Mouse (Mus musculus) thymus, postnatal 25 days (tissue): ENCODE measurements at regions not wholly inside any gene's neighbourhood (a gene's known extent, or its start where the extent isn't known, plus 50 kb on each side); places are given as distances from the start of the nearest gene placed in this dataset.

Source experiments
- DNase-seq: peaks from one replicate; pipeline ENCODE4 v3.0.0; 2022

DNA sequence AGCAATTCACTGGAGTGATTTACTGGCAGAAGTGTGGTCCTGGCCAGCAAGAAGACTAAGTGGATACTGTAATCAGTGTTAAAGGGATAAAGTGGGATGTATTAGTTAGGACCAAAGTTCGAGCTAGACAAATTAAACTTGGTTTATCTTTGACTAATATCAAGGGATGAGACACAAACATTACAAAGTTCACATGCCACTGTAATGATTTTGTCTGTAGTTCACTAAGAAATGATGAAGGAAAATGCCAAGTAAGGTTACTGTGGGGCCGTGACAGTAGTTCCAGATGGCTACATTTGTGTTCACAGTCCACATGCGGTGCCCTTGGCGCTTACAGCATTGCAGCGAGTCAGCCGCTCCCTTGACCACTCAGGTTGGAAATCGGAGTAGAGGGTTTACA lies 458.2 kb upstream of the Pkn2 start:
- DNase-seq, result no peak

DNA sequence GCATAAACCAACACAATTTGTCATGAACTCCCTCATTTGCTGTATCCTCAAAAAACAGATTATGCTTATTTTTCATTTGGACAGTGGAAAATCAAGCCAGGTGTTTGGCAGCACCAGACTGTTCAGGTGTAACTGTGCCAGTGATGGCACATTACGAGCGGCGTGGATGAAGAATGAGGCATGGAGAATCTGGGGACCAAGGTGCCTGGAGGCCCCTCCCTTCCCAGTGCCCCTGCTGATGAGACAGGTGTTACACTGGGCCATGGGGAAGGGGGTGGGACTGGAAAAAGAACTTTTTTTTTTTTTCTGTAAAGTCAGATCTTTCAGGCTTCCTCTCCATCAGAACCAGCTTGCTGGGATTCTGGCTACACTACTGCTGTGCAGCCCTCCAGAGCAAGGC lies 451.5 kb upstream of the Pkn2 start:
- DNase-seq, result no peak

DNA sequence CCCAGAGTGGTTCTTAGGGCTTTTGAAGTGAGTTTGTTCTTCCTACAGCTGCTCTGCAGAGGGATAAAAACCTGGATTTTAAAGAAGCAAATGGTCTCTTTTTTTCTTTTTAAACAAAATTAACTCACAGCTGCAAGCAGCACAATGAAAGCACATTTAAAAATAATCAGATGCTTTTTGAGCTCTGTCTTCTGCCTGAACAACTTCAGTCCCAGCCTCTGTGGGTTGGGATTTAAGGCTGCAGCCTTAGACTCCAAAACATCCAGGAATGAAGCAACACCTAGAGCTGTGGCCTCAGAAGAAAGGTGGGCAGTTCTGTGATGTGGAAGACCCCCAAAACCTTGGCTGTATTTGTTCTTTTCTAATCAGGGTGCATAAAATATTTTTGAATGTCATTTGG lies 446.7 kb upstream of the Pkn2 start:
- no peak for DNase-seq

DNA sequence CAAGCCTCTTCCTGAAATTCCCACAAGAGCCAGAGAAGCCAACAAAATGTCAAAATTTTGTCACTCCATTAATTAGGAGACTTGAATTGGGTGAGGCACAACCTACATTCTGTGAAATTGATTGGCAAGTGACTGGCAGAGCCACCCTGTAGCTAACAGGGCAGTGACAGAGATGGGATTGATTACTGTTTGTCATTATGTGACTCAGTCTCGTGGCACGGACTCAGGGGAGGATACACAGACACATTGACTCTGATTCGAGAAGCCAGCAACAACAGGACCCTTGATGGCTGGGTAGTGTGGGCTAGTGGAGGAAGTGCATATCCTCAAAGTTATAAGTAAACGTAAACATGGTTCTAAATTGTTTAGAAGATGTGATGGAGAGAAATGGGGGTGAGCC lies 445.8 kb upstream of the Pkn2 start:
- DNase-seq, result no peak

DNA sequence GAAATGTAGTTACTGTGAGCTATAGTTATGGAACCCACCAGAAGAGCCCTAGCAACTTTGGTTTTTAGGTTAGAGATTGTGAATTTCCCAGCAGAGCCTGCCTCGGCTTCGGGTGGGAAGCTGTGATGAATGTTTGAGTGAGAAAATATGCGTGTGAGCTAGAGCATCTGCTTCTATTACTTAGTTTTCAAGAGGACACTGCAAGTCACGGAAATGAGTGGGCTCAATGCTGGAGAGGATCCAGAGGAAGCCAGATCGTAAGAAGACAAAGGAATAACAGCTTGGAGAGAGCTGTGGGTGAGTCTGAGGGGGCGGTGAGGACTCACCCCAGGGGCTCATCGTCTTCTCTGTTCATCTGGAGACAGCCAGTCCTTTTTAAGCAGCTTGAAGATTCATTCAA lies 434.7 kb upstream of the Pkn2 start:
- DNase-seq, result no peak

DNA sequence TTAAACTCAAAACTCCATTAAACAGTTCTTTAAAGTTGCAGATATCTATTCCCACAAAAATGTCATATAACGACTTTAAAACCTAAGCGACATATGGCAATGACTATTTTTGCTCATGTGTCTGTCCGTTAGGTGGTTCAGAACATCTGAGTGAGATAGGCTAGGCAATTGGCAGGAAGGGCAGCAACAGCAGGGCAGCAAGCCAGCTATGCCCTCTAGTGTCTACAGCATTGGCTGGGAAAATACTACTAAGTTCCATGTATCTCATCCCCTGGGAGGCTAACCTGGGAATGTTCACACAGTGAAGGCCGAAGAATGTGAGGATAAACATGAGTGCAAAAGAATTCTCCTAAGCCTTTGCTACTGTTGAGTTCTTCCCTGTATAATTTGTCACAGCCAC lies 410.0 kb upstream of the Pkn2 start:
- DNase-seq, result no peak

DNA sequence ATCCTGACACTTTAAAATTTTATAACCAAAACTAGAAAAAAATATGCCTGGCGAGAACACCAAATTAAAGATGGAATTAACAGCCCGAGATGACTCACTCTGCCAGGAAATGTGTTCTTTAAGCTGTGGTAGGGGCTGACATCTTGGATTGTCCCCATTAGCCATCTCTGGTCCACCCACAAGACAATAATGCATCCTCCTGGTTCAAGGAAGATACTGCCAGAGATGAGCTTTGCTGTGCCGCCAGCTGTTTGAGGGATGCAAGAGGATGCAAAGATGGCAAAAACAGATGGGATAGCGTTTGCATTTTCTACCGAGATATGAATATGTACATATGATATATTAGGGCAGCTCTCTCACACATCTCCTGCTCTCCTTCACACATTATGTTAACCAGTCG lies 382.3 kb upstream of the Pkn2 start:
- no peak for DNase-seq

DNA sequence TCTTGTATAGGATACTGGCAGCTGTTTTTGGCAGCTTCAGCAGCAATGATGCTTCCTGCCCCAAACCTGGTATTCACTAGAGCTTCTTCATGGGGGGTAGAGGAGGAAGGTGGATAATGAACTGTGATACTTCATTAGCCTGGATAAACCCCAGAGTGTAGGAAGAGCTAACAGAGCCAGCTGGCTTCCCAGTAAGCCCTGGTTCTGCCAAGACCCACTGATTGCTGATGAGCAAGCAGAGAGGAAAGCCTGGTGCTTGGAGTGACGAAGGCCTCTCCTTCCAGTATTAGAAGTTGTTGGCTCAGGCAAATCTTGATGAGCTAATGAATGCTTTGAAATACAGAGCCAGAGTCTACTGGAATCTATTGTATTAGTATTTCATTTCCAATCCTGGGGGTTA lies 370.8 kb upstream of the Pkn2 start:
- DNase-seq, result no peak

DNA sequence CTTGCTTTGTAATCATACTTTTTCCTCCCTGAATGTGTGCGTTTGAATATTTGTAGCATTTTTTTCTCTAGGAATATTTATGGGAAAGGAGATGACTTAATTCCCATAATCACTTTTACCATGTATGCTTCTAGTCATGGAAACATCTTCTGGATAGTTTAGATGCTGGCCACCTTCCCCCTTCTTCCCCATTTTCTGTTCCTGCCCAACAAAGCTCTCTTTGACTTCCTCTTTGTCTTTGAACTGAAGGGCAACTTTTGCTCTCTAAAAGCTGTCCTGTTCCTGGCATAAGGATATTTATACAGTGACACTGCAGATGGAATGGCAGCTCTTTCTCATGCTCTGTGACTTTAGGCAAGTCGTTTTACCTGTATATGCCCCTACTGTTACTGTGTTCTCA lies 370.2 kb upstream of the Pkn2 start:
- no peak for DNase-seq

DNA sequence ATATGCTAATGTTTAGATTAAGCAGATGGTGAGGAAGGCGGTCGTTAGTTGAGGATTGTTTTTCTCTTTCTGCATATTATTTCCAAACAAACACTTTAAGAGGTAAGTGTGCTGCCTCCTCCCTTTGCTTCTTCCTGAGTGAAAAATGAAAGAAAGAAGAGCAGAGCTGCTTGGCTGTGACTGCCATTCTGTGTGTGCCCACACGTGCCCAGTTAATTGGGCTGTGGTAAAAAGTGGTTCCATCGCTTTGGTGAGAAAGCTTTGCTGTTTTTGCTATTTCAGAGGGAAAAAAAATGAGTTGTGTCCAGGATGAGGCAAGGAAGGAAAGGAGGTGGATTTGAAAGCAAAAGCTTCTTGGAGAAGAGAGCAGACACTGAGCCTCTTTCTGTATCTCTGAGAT lies 360.9 kb upstream of the Pkn2 start:
- DNase-seq, result no peak

DNA sequence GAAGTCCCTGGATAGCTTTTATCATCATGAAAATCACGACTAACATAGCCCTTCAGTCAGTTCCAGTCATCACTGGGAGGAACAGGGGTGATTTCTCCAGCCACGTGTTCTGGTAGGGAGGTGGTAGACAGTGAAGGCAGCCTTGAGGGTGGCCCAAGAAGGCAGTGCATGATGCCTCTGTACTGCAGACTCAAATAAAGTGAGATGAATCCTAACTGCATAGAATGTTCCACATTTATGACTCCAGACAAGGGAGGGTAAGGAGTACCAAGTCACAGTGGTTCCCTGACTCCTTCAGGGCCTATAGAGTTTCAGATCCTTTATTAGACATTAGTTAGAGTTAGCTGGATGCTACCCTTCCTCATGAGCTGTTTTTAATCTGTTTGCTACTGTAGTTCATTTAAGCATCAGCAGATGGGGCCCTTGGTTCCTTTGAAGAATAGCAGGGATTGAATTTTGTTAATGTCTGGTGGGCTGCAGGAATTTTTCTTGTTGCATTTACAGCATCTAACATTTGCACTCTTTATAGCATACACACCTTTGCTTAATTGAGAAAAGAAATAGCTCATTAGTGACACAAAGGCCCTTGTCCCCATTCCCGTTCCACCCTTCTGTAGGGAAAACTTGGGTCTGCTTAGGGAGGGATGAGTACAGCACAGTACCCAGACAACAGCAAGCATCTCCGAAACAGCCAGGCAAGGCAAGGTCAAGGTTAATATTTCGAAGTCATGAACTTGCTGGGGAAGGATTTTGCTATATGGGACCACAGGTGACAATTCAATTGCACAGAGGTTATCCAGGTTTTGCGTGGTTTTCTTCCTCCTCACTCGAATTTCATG lies 359.0 kb upstream of the Pkn2 start:
- DNase-seq, result no peak

DNA sequence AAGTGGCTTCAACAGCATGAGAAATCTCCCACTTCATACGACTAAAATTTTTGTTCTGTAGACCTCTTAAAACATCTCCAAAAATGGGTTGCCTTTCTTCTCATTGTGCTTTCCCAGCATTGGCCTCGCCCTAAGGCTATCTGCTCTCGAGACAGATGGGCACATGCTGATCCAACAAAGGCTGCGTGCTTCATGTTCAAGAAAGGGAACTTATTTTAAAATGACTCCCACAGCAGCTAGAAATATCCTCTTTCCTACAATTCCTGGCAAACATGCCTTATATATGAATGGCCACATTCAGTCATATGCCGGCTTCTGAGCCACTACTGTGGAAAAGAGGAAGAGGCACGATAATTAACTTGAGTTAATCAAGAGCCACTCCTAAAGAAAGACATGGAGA lies 356.7 kb upstream of the Pkn2 start:
- no peak for DNase-seq

DNA sequence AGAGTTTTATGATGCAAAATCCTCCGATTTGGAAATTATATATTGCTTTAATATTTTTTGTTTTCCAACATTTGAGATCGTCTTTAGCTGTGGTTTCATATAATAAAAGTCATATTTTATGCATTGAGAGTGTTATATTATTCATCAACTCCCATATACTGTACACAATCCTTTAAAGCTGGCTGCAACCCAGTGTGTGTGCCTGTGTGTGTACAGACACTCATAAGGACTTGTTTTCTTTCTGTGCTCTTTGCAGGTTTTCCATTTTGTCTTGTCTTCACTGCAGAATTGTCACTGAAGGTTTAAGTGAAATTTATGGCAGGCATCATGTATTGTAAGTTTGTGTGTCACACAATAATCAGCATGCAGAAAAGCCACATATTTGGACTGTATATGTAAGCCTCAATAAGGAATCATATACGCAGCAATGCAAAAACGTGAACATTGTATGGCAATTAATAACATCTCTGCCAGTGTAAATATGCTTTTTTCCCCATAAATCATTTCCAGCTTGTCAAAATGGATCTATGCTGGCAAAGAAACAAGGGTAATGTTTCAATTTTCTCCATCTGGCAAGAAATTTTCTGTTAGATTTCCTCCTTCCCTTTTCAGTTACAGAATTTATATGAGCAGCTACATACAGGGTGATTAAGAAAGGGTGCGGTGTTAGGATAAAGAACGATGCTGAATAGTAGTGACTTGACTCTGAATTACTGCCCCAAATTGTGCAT lies 342.4 kb upstream of the Pkn2 start:
- DNase-seq, result no peak

DNA sequence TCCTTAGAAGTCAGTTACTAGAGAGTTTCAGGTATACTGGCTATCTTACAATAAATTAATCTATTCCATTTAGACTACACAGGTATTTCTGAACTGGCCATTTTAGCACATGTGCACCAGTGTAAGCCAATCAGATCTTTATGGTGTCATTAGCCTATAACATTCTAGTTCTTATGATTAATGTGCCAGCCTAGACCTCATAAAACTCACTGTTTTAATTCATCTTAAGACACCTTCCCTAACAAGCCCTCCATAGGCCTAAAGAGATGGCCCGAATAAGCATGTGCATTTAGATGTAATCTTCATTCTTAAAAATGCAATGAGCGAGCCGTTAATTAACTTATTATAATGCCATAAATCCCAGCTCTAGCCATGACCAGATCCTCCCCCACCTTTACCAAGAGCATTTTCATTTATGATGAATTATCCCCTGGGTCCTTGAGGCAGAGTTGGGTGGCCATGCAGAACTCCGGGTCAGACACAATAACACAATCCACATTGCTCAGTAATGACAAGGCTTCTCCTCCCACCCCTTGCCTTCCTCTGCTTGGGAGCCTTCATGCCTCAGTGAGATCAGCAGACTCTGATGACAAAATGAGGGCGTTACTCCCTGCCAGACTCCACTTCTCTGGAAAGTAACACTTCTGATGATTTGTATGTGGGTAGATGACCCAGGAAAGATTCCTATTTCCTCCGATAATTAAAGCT lies 311.6 kb upstream of the Pkn2 start:
- DNase-seq, result no peak

DNA sequence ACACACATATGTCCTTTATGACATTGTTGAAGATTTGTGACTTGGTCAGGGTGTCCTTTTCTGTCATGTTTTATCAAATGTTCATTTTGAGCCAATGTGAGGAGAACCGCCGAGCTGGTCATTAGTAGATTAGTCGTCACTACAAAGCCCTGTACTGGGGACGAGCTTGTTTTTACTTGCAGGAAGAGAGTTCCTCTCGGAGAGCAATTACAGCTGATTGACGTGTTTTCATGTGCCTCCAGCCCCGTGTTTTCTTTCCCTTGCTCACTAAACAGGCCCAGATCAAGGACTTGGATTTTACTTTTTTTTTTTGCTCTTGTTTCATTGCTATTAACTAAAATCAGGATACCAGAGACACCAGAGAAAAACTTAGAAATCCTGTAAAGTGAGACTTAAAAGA lies 307.1 kb upstream of the Pkn2 start:
- no peak for DNase-seq

DNA sequence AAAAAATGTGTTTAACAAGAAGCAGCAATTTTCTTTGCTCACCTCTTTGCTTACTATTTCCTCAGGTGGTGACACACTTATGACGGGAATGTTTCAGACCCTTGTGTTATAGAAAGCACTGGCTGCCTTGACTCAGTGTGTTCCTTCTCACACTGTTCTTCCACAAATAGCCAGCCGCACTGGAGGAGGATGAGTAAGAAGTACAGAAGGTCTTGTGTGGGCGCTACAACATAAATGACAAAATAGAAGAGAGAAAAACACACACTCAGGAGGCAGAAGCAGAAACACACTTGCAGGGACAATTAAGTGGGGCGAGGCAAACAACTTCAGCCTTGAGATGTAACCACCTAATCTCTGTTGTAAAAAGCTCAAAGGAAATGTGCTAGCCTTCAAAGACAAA lies 292.2 kb upstream of the Pkn2 start:
- DNase-seq, result no peak

DNA sequence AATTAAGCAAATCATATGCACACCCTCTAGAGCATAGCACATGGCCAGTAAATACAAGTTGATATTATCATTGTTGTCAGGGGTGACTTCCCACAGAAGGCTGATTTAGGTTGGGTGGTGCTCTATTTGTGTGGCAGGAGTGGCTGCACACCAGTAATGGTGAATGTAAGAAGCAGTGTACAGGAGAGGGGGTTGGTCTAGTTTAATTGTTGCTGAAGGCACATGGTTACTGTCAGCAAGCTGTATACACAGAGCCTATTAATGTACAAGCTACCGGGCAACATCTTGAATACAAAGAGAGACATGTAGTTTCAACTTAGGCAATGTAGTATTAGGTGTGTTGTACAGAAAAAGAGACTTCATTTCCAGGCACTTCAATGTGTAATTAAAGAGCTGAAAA lies 280.6 kb upstream of the Pkn2 start:
- DNase-seq, result no peak

DNA sequence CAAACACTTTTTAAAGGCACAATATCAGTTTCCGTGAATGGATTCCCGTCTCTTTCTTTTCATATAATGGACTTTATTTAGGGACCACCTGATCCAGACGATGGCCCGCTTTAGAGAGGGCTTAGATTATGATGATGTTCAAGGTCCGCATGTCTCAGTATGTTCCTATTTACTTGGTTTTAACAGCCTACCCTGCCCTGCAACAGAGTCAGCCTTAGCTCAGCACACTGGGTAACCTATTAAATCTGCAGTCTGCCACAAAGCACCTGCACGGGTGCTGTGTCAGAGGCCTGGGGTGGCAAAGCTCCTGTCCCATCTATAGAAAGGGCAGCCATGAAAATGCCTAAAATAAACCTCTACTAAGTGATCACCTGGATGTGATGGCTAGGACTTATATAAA lies 280.2 kb upstream of the Pkn2 start:
- no peak for DNase-seq

DNA sequence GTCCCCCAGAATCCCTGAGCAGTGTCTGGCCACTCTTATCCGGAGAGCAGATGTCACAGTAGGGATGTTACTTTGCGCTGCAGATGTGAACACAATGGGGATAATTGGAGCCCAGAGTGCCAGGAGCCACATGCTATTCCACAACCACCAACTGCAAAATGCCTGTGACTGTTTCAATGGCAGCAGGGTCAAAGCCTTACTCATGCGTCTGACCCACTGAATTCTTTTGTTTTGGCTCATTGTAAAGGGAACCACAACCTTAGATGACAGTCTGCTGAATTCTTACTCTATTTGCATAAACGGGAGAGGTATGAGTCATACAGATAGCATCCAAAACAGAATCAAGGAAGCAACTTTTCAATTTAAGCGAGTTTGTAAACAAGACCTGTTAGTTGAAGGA lies 276.8 kb upstream of the Pkn2 start:
- DNase-seq, result no peak

DNA sequence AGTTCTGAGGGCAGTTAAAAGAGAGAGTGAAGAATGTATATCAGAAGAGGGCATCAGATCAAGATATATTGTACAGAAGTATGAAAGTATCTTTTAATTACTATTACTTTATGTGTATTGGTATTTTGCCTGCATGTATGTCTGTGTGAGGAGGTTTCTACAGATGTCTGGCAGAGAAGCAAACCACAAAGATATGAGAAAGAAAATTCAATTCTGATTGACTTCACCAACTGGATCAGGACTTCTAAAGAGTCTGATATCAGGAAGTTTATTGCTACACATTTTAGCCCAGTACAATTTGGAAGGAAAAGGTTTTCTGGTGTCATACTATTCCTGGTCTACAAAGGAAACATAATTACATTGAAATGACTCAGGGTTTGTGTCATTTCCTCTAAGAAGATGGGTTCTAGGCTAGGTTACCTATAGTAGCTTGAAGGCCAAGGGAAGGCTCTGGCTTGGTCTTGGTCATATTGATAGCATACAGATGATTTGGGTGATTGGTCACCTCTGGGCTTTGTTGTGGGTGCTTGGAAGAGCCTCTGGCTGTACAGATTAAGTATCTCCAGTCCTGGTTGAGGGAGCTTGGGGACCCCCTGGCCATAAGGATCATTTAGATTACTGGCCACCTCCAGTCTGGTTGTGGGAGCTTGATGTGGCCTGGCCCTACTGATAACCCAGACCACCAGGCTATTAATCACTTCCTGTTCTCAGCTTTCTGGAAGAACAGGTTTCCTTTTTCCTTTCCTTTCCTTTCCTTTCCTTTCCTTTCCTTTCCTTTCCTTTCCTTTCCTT lies 275.1 kb upstream of the Pkn2 start:
- DNase-seq, result no peak

DNA sequence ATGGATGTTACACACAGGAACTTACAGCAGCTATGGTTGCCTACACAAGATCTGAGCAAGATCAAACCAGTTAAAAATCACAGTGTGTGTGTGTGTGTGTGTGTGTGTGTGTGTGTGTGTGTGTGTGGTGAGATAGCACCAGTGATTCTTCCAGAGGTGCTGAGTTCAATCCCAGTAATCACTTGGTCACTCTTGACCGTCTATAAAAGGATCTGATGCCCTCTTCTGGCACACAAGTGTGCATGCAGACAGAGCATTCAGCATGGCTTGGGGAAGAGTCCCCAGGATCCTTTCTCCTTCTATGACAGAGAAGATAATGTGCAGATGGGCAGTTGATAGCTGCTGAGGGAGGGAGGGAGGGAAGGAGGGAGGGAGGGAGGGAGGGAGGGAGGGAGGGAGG lies 274.4 kb upstream of the Pkn2 start:
- no peak for DNase-seq

DNA sequence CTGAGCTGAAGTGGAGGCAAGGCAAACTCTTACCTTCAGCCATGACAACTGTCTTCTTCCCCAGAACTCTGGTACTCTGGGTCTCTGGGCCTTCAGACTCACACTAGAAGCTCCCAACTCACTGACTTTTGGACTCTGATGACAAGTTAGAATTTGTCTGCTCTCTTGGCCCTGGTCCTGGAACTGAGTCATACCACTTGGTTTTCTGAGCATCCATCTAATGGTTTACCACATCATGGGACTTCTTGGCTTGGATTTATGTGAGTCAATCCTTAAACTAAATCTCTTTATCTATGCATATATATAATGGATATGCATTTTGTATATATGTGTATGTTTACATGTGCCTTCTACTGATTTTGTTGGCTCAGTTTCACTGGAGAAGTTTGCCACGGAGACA lies 273.8 kb upstream of the Pkn2 start:
- no peak for DNase-seq

DNA sequence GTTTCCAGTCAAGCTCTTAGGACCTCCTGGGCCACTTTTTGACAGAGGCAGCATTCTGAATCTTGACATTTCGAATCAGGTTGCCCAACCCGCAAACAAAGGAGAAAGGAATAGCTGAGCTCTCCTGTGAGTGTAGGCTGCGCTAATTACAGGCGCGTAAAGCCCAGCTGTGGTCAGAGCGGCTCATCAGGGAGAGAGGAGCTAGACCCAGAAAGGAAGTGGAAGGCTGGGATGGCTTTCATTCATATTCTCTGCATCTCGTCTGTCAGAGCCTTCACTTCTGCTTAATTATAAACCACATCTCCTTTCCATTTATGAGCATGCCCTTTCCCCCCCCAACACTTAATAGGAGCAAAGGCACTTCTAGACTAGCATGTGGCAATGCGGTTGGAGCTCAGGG lies 265.7 kb upstream of the Pkn2 start:
- DNase-seq, result no peak
